Mouse (Mus musculus): ENCODE measurements around the gene Zfp329. TPM values are rescaled to one million over a fixed set of nuclear protein-coding genes. Genes with fewer than 3 reads are reported as not detected.
A peak's percentile ranks its signal among the peaks of the same experiment; 100 is the strongest.

Gene Zfp329
- polyA plus RNA-seq (2014; fragmentation: Nextera tagmentation; extraction: Ambion mirVana) = 18.5 and 21.1 TPM in 2 replicates

DNA sequence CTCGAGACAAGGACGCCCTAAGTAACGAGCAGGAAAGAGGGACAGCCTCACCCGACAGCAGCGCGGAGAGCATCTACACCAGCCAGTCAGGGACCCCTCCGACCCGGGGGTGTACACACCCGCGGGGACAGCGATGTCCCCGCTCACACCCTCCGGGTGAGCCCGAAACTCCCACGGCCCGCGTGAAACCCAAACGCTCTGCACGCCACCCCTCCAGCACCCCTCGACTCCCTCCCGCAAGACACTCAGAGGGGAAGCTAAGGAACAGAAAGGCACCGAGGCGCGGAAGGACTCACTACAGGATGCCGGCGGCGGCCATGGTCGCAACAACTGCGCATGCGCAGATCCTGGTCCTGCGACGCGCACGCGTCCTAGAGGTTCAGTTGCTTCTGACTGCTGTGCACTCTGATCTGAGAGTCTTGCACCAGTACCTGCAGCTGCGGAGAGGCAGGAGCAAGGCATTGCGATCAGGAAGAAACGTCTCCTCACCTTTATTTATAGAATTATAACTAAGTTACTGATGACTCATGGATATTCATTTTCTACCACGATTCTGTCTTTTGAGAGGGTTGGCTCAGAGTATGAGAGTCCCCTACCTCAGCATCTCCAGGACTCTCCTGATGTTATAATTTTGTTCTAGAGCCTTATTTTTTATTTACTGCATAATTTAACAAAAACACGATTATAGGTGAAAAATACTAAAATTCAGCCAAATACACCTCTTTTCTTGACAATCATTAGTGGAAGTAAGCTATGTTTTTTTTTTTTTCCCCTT is at the start of gene Zfp329:
Gene Zfp329 (minus strand): TSS at position 338 of the 775 bp plus-strand sequence.
- peaks cover 8% of the 10 kb centered on the region; the same call in 1 of the 2 replicates for H3K9me3 ChIP-seq (ENCODE audit: control insufficient read depth, low read length)
- H3K4me1 ChIP-seq (ENCODE audit: control insufficient read depth, insufficient read depth, low read length) = no peaks in the 10 kb centered on the region
- peak within 1 kb of the TSS; percentile 87 for H3K4me3 ChIP-seq (ENCODE audit: low read depth, low read length)
- under 1% methylated on average over 40 of the region's 40 CpGs for WGBS
- no peaks in the 10 kb centered on the region for H3K27me3 ChIP-seq (ENCODE audit: control insufficient read depth, insufficient read depth, low read length)
- peak within 1 kb of the TSS; percentile 55 for H3K4me2 ChIP-seq (ENCODE audit: low read depth, severe bottlenecking)
- H3K36me3 ChIP-seq (ENCODE audit: control insufficient read depth, insufficient read depth, low read length) = peaks cover 4% of the 10 kb centered on the region; the same call in 1 of the 2 replicates
- DNase-seq (ENCODE audit: low spot score) (peak; percentile 94), ATAC-seq (ENCODE audit: insufficient number of reproducible peaks, low FRiP score, low TSS enrichment, low read depth) (peak; percentile 93)
- H3K27ac ChIP-seq (replicated peaks; ENCODE audit: low read depth, low read length) = no peak within 1 kb of the TSS; the same call in 1 of the 2 replicates
- peak within 1 kb of the TSS; percentile 94 for H3K9ac ChIP-seq (ENCODE audit: low read length)

DNA sequence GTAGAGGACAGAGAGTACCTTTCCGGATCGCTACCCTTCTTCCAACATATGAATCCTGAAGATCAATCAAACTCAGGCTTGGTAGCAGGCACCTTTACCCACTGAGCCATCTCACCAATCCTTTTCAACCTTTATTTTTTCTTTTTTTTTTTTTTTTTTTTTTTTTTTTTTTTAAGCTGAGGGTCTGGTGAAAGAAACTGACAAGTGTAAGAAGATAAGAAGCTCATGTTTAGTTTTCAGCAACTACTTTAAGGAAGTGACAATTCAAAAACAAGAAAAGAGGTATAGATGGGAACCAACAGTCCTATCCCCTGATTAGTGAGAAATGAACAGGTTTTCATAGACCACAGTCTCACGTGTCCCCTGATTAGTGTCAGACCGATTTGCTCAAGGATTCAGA is 17.1 kb upstream of the Zfp329 start:
- no peaks in the 10 kb centered on the region for H3K4me1 ChIP-seq (ENCODE audit: control insufficient read depth, insufficient read depth, low read length)
- DNase-seq (ENCODE audit: low spot score) (no peak), ATAC-seq (ENCODE audit: insufficient number of reproducible peaks, low FRiP score, low TSS enrichment, low read depth) (no peak)
- H3K27ac ChIP-seq (replicated peaks; ENCODE audit: low read depth, low read length) = no peak overlapping the region
- H3K4me3 ChIP-seq (ENCODE audit: low read depth, low read length) = no peak overlapping the region
- H3K36me3 ChIP-seq (ENCODE audit: control insufficient read depth, insufficient read depth, low read length) = peaks cover 21% of the 10 kb centered on the region; the same call in 1 of the 2 replicates
- peak overlapping the region; percentile 41 for H3K4me2 ChIP-seq (ENCODE audit: low read depth, severe bottlenecking)
- no peak overlapping the region for H3K9ac ChIP-seq (ENCODE audit: low read length)
- H3K27me3 ChIP-seq (ENCODE audit: control insufficient read depth, insufficient read depth, low read length) = no peaks in the 10 kb centered on the region
- WGBS = 95% methylated on average over 4 of the region's 4 CpGs
- H3K9me3 ChIP-seq (ENCODE audit: control insufficient read depth, low read length) = peaks cover 8% of the 10 kb centered on the region; the same call in 1 of the 2 replicates

DNA sequence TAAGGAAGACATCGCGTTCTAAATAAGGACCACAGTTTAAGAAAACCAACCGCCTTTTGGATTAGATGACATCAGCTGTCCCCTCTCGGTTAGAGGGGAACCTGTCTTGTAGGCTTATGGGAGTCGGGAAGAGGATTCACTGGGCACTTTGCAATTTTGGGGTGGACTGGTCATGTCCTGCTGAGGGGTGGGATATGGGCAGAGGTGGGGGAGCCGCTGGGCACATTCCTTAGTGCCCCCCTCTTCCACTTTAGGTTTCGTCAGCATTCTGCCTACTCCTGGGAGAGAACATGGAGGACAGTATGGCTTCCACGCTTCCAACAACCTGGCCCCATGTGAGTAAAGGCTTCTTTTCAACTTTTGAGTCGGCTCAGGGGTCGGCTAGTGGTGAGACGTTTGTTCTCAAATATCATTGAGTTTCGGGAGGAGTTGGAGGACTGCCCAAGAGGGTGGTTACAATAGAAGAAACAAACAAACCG is 16.6 kb upstream of the Zfp329 start:
- peak; percentile 53 for ATAC-seq (ENCODE audit: insufficient number of reproducible peaks, low FRiP score, low TSS enrichment, low read depth)
- Histone ChIP-seq H3K36me3 (ENCODE audit: control insufficient read depth, insufficient read depth, low read length) (peaks cover 17% of the 10 kb centered on the region; the same call in 1 of the 2 replicates), H3K9ac (ENCODE audit: low read length) (peak overlapping the region; percentile 61), H3K9me3 (ENCODE audit: control insufficient read depth, low read length) (peaks cover 8% of the 10 kb centered on the region; the same call in 1 of the 2 replicates), H3K27ac (replicated peaks; ENCODE audit: low read depth, low read length) (no peak overlapping the region), H3K4me2 (ENCODE audit: low read depth, severe bottlenecking) (peak overlapping the region; percentile 41), H3K27me3 (ENCODE audit: control insufficient read depth, insufficient read depth, low read length) (no peaks in the 10 kb centered on the region), H3K4me1 (ENCODE audit: control insufficient read depth, insufficient read depth, low read length) (no peaks in the 10 kb centered on the region), H3K4me3 (ENCODE audit: low read depth, low read length) (peak overlapping the region; percentile 48)
- 42% methylated on average over 13 of the region's 13 CpGs for WGBS
- no peak for DNase-seq (ENCODE audit: low spot score)

DNA sequence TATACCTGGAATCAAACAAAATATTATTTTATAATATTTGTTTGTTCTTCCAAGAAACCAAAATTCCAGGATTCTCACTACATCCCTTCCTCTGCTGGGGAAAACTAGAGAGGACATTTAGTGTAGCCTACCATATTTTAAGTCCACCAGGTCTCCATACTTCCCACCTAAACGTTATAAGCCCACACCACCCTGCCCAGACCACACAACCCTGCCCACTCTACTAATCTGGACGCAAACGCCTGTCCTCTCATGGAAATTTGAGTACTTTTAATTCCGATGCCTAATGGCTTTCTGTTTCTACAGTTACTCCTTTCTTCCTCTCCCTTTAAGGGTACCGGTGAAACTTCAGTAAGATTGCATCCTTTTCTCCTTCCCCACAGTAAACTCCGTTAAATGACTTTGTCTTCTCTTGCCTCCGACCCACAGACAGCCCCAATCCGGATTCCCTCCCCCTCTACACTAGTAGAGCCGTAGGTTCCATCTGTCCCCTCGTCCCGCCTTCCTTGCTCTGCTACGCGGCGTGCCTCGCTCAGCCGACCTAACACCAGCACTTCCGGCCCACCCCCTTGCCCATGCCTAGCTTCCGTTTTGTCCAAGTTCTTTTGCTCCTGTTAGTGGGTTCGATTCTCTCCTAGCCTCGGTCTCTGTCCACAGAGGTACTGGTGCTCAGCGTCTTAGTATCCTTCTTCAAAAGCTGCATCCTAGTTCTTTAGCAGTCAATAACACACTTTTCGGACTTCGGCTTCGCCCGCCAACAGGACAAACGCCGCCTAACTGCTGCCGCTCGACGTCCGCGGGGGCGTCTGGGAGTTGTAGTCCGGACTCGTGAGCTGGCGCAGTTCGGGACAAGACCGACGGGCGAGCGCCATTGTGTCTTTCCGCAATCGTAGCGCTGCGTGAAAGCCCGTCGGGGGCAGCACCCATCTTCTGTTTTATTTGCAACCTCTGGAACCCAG is 15.8 kb upstream of the Zfp329 start, which contains the start of gene Zfp110:
Gene Zfp110 (plus strand): TSS at position 600 of the 959 bp plus-strand sequence.
- peak; percentile 92 for DNase-seq (ENCODE audit: low spot score)
- H3K36me3 ChIP-seq (ENCODE audit: control insufficient read depth, insufficient read depth, low read length) = peaks cover 12% of the 10 kb centered on the region; the same call in 1 of the 2 replicates
- peak within 1 kb of the TSS; percentile 61 for H3K9ac ChIP-seq (ENCODE audit: low read length)
- peak; percentile 94 for ATAC-seq (ENCODE audit: insufficient number of reproducible peaks, low FRiP score, low TSS enrichment, low read depth)
- no peak within 1 kb of the TSS for H3K27ac ChIP-seq (replicated peaks; ENCODE audit: low read depth, low read length)
- 4% methylated on average over 47 of the region's 47 CpGs for whole genome bisulfite sequencing
- H3K9me3 ChIP-seq (ENCODE audit: control insufficient read depth, low read length) = peaks cover 4% of the 10 kb centered on the region; the same call in 1 of the 2 replicates
- H3K4me3 ChIP-seq (ENCODE audit: low read depth, low read length) = peak within 1 kb of the TSS; percentile 48
- no peaks in the 10 kb centered on the region for H3K4me1 ChIP-seq (ENCODE audit: control insufficient read depth, insufficient read depth, low read length)
- peak within 1 kb of the TSS; percentile 41 for H3K4me2 ChIP-seq (ENCODE audit: low read depth, severe bottlenecking)
- no peaks in the 10 kb centered on the region for H3K27me3 ChIP-seq (ENCODE audit: control insufficient read depth, insufficient read depth, low read length)

DNA sequence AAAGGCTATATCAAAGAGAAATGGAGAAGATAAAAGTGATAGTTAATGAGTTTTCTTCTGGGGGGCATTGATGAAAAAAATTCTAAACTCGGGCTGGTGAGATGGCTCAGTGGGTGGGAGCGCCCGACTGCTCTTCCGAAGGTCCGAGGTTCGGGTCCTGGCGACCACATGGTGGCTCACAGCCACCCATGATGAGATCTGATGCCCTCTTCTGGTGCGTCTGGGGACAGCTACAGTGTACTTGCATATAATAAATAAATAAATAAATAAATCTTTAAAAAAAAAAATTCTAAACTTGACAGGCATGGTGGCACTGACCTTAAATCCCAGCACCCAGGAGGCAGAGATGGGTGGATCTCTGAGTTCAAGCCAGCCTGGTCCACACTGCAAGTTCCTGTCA is 3.1 kb downstream of the Zfp329 start:
- H3K27me3 ChIP-seq (ENCODE audit: control insufficient read depth, insufficient read depth, low read length) = no peaks in the 10 kb centered on the region
- peaks cover 17% of the 10 kb centered on the region; the same call in 1 of the 2 replicates for H3K9me3 ChIP-seq (ENCODE audit: control insufficient read depth, low read length)
- H3K36me3 ChIP-seq (ENCODE audit: control insufficient read depth, insufficient read depth, low read length) = peaks cover 21% of the 10 kb centered on the region
- H3K4me3 ChIP-seq (ENCODE audit: low read depth, low read length) = no peak overlapping the region
- no peak overlapping the region for H3K27ac ChIP-seq (replicated peaks; ENCODE audit: low read depth, low read length)
- ATAC-seq (ENCODE audit: insufficient number of reproducible peaks, low FRiP score, low TSS enrichment, low read depth) (no peak), DNase-seq (ENCODE audit: low spot score) (no peak)
- no peak overlapping the region for H3K9ac ChIP-seq (ENCODE audit: low read length)
- no peaks in the 10 kb centered on the region for H3K4me1 ChIP-seq (ENCODE audit: control insufficient read depth, insufficient read depth, low read length)
- no peak overlapping the region for H3K4me2 ChIP-seq (ENCODE audit: low read depth, severe bottlenecking)
- WGBS = 97% methylated on average over 8 of the region's 8 CpGs

DNA sequence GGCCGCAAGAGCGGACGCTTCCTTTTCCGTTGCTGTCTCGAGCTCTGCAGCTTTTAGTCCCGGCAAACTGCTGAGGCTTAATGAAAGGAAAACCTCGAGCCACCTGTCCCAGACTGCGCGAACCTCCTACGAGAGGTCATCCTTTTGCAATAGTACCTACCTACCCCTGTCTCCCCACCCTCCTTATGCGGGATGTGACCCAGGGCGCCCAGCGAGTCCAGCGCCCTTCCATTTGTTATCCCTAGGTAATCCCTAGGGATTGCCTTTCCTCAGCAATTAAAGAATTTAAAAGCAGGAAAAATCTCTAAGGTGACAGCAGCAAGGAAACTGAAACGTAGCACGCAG is 15.0 kb downstream of the Zfp329 start:
- Histone ChIP-seq H3K27me3 (ENCODE audit: control insufficient read depth, insufficient read depth, low read length) (no peaks in the 10 kb centered on the region), H3K4me2 (ENCODE audit: low read depth, severe bottlenecking) (peak overlapping the region; percentile 84), H3K9ac (ENCODE audit: low read length) (peak overlapping the region; percentile 62), H3K9me3 (ENCODE audit: control insufficient read depth, low read length) (0 out of 2 replicates have a peak, but pooled peaks cover 5% of the 10 kb centered on the region), H3K4me3 (ENCODE audit: low read depth, low read length) (peak overlapping the region; percentile 36), H3K27ac (replicated peaks; ENCODE audit: low read depth, low read length) (no peak overlapping the region), H3K4me1 (ENCODE audit: control insufficient read depth, insufficient read depth, low read length) (peaks cover 6% of the 10 kb centered on the region; the same call in 1 of the 2 replicates), H3K36me3 (ENCODE audit: control insufficient read depth, insufficient read depth, low read length) (peaks cover 9% of the 10 kb centered on the region)
- ATAC-seq (ENCODE audit: insufficient number of reproducible peaks, low FRiP score, low TSS enrichment, low read depth) (no peak; the same call in 1 of the 2 replicates), DNase-seq (ENCODE audit: low spot score) (no peak)
- 2% methylated on average over 16 of the region's 16 CpGs for WGBS

DNA sequence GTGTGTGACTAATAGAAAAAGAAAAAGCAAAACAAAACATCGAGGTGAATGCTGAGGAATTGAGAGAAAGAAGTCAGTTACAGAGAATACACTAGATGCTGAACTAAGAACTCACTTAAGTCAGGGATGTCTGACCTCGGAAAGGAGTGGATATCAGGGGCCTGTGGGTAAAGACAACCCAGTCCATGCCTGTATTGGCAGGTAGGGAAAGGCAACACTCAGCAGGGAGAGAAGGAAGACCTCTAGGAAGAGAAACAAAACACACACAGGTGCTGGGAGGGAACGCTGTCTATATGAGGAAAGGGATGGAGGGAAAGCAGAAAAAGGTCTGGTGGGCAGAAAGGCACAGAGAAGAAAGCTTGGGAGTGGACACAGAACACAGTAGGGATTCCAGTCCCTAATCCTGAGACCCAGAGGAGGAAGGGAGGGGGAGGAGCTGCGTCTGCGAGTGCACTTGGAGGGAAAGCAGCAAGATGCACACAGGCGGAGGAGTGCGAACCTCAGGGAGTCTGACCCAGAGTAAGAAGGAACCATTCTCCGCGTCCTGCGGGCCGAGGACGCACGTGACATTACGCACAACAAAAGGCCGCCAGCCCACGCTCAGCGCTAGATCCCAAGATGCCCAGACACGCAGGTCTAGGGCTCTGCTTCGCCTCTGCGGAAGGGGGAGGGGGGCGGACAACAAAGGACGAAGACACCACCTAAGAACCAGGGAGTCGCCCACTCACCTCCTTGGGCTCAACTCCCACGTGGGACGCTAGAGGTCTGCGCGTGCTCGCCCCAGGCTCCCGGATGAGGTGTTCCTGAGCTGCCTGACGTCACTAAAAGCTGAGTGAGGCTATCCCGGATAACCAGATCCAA is 15.6 kb downstream of the Zfp329 start, which contains the start of gene Zscan18:
Gene Zscan18 (minus strand): TSS at position 770 of the 861 bp plus-strand sequence.
- Histone ChIP-seq H3K4me2 (ENCODE audit: low read depth, severe bottlenecking) (peak within 1 kb of the TSS; percentile 84), H3K36me3 (ENCODE audit: control insufficient read depth, insufficient read depth, low read length) (peaks cover 4% of the 10 kb centered on the region; the same call in 1 of the 2 replicates), H3K4me1 (ENCODE audit: control insufficient read depth, insufficient read depth, low read length) (peaks cover 6% of the 10 kb centered on the region; the same call in 1 of the 2 replicates), H3K9me3 (ENCODE audit: control insufficient read depth, low read length) (peaks cover 2% of the 10 kb centered on the region; the same call in 1 of the 2 replicates), H3K27ac (replicated peaks; ENCODE audit: low read depth, low read length) (no peak within 1 kb of the TSS), H3K4me3 (ENCODE audit: low read depth, low read length) (peak within 1 kb of the TSS; percentile 36), H3K27me3 (ENCODE audit: control insufficient read depth, insufficient read depth, low read length) (no peaks in the 10 kb centered on the region), H3K9ac (ENCODE audit: low read length) (peak within 1 kb of the TSS; percentile 62)
- ATAC-seq (ENCODE audit: insufficient number of reproducible peaks, low FRiP score, low TSS enrichment, low read depth) (peak; percentile 93), DNase-seq (ENCODE audit: low spot score) (peak; percentile 83)
- WGBS = 7% methylated on average over 31 of the region's 31 CpGs

Data from limb, embryonic 11.5 days (tissue).